Mouse (Mus musculus) gastrocnemius, postnatal 4 days (tissue): ENCODE data around the gene Olfr51. TPM values are rescaled to one million over a fixed set of nuclear protein-coding genes. Genes with fewer than 3 reads are reported as not detected.

Experiments
- total RNA-seq, 2 experiments: library from RNA; stranded (reverse); gene quantifications; 2 replicates each; pipeline ENCODE4 v1.2.3; 2021

Gene Olfr51
- total RNA-seq, 2 experiments from 2014 or later: not detected

Other genes with a start within 250 kb of the Olfr51 start
- 10 to 100 TPM; 20.5 to 25.4 TPM for gene Zfp354c, start 175.9 kb upstream of the Olfr51 start, total RNA-seq
- under 1 TPM; 0.91 to 0.96 TPM for gene Zfp879, start 162.0 kb upstream of the Olfr51 start, total RNA-seq
- gene Grm6, start 152.9 kb upstream of the Olfr51 start, total RNA-seq: not detected
- gene Zfp454, start 115.9 kb upstream of the Olfr51 start, total RNA-seq: 1 to 10 TPM; 2.5 to 3.0 TPM
- 1 to 10 TPM; 3.6 to 4.2 TPM for gene Zfp2, start 87.4 kb upstream of the Olfr51 start, total RNA-seq
- gene Zfp354b, start 72.0 kb upstream of the Olfr51 start, total RNA-seq: 1 to 10 TPM; 1.8 TPM
- not detected for gene 4933414I15Rik, start 59.8 kb upstream of the Olfr51 start, total RNA-seq
- gene Prop1, start 49.8 kb upstream of the Olfr51 start, total RNA-seq: not detected
- gene Olfr1378, start 37.1 kb upstream of the Olfr51 start, total RNA-seq: not detected
- not detected for gene Olfr1377, start 21.6 kb upstream of the Olfr51 start, total RNA-seq
- not detected for gene Olfr54, start 10.6 kb downstream of the Olfr51 start, total RNA-seq
- not detected for gene Olfr1375, start 44.5 kb downstream of the Olfr51 start, total RNA-seq
- 1 to 10 TPM; 3.4 to 3.5 TPM for gene Zfp354a, start 55.7 kb downstream of the Olfr51 start, total RNA-seq
- not detected for gene Gm12569, start 216.9 kb downstream of the Olfr51 start, total RNA-seq